16 mouse cellular contexts compared by ENCODE assay signal in genomic region chr9:86710091-86710634, GRCm38 (mm10). TPM values are rescaled to one million over a fixed set of nuclear protein-coding genes. Genes with fewer than 3 reads are reported as not detected.
"Had no signal": no experiment of that assay in that cellular context is flagged by ENCODE, and none has a peak within 500 bp of the region (broad histone marks: within the 10 kb centered on the region; RNA-seq: fewer than 3 reads in every experiment).

No protein-coding gene starts in this region.

- H3K27me3 ChIP-seq: limb, embryonic 15.5 days; liver, embryonic 13.5 days; midbrain, embryonic 12.5 days; neural tube, embryonic 13.5 days had no signal

- DNase-seq: kidney, adult 11 months; kidney, adult 9 months; kidney, postnatal 36 days; liver, embryonic 13.5 days; lung, adult 18-20 months; lung, postnatal 10 days; retina, postnatal 1 day; right cerebral cortex, postnatal 4 days; spleen, adult 18-20 months; thymus, postnatal 36 days had no signal

- ATAC-seq: midbrain, embryonic 16.5 days had no signal

- H3K27ac ChIP-seq: kidney, postnatal 0 days; limb, embryonic 15.5 days; liver, embryonic 13.5 days; midbrain, embryonic 12.5 days; neural tube, embryonic 13.5 days had no signal

- H3K4me2 ChIP-seq: limb, embryonic 15.5 days; liver, embryonic 13.5 days; midbrain, embryonic 12.5 days; neural tube, embryonic 13.5 days had no signal

- H3K4me3 ChIP-seq: limb, embryonic 15.5 days; liver, embryonic 13.5 days; midbrain, embryonic 12.5 days; neural tube, embryonic 13.5 days had no signal

- H3K4me1 ChIP-seq: liver, embryonic 13.5 days; midbrain, embryonic 12.5 days; neural tube, embryonic 13.5 days had no signal

- H3K9me3 ChIP-seq: limb, embryonic 15.5 days; liver, embryonic 13.5 days; midbrain, embryonic 12.5 days; neural tube, embryonic 13.5 days had no signal

- H3K9ac ChIP-seq: limb, embryonic 15.5 days; liver, embryonic 13.5 days; midbrain, embryonic 12.5 days; neural tube, embryonic 13.5 days had no signal

- H3K36me3 ChIP-seq: limb, embryonic 15.5 days; liver, embryonic 13.5 days; midbrain, embryonic 12.5 days; neural tube, embryonic 13.5 days had no signal

RNA-seq across cellular contexts. Expression of gene Prss35, which starts 33.3 kb away (rescaled TPM):
- total RNA-seq: megakaryocyte-erythroid progenitor cell, adult 5-6 weeks had no signal
